Mouse (Mus musculus): ENCODE data around the gene Gm49361. TPM values are rescaled to one million over a fixed set of nuclear protein-coding genes. Genes with fewer than 3 reads are reported as not detected.
"Not testable (repeated sequence)": the region's sequence is repeated elsewhere in the genome, so short reads cannot be mapped to it uniquely, and the experiment has no call there.

Gene Gm49361
- polyA plus RNA-seq, 1 experiment from 2014 or later: not detected

DNA sequence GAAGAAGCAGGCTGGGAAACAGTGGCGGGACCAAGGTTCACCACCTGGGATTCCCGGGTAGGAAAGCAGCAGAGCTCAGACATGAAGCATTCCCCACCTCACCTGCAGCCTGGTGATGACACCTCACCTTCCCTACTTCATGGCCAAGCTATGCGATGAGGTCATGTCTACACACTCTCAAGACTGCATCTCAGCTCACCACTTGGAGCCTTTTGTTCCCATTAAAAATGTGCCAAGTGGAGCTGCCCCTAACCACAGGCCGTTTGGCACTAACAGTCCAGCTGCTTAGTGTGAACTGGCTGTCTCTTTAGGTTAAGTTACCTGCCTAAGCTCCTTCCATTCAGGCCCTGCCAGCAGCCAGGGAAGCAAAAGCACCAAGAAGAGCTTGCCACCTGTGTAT lies 40.8 kb downstream of the Gm49361 start:
- ATAC-seq (ENCODE audit: low FRiP score, low read depth): no peak
- Histone ChIP-seq H3K4me3 (no peak overlapping the region), H3K9ac (replicated peaks) (no peak overlapping the region), H3K4me2 (replicated peaks) (no peak overlapping the region), H3K9me3 (no peaks in the 10 kb centered on the region), H3K27me3 (no peaks in the 10 kb centered on the region), H3K27ac (replicated peaks) (no peak overlapping the region), H3K4me1 (peaks cover 32% of the 10 kb centered on the region), H3K36me3 (peaks cover 5% of the 10 kb centered on the region)
- 93% methylated on average over 4 of the region's 4 CpGs for WGBS

DNA sequence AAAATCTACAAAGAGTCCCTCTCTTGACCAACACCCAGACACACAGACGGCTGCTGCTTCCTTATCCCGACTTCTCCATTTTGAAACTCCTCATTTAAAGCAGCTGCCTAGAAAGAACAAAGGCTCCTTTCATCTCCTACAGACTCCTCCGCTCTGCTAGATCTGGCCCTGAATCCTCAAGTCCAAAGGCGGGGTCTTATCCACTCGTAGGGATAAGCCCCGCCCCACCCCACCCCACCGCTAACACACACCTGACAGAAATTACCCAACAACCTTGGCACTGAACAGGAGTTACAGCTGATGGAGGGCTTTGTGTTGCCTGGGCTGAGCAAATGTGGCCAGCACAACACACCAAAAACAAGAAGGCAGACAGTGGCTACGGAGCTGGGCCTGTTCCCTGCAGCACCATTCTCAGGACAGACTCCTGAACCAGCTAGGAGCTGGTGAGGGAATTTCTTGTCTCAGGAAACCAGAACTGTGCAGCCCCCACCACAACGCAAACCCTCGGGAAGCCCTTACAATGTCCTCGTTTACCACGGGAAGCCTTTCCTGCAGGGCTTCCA lies 43.9 kb downstream of the Gm49361 start:
- Histone ChIP-seq H3K27me3 (no peaks in the 10 kb centered on the region), H3K4me1 (peaks cover 10% of the 10 kb centered on the region; the same call in 1 of the 2 replicates), H3K36me3 (peaks cover 23% of the 10 kb centered on the region), H3K9ac (replicated peaks) (no peak overlapping the region), H3K9me3 (no peaks in the 10 kb centered on the region), H3K4me3 (no peak overlapping the region), H3K4me2 (replicated peaks) (no peak overlapping the region), H3K27ac (replicated peaks) (peak overlapping the region; percentile 75)
- WGBS: 58% methylated on average over 12 of the region's 12 CpGs
- ATAC-seq (ENCODE audit: low FRiP score, low read depth): peak; percentile 74

DNA sequence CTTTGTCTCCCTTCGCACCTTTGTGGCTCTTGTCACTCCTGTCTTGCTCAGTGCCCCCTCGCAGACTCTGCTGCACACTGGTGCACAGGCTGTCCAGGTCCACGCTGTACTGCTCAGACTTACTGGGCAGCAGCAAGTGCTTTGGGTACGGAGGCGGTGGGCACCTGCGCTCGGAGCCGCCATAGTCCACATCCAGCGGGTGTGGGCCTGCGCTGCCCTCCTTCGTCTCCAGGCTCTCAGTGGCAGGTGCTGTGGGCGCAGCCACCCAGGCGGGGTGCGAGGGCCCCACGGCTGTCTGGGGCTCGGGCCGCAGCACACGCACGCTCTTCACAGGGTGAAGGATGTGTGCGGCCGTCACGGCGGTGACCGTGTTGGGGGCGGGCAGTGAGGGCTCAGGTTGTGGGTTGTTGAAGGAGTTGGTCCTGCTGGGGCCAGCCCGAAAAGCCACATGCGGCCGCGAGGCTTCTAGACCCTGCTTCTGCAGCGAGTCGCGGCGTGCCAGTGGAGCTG lies 46.4 kb downstream of the Gm49361 start:
- Histone ChIP-seq H3K36me3 (peaks cover 46% of the 10 kb centered on the region), H3K27ac (replicated peaks) (no peak overlapping the region), H3K4me2 (replicated peaks) (no peak overlapping the region), H3K27me3 (no peaks in the 10 kb centered on the region), H3K9me3 (no peaks in the 10 kb centered on the region), H3K9ac (replicated peaks) (no peak overlapping the region), H3K4me3 (no peak overlapping the region), H3K4me1 (peaks cover 7% of the 10 kb centered on the region; the same call in 1 of the 2 replicates)
- WGBS: 96% methylated on average over 33 of the region's 33 CpGs
- ATAC-seq (ENCODE audit: low FRiP score, low read depth): no peak

DNA sequence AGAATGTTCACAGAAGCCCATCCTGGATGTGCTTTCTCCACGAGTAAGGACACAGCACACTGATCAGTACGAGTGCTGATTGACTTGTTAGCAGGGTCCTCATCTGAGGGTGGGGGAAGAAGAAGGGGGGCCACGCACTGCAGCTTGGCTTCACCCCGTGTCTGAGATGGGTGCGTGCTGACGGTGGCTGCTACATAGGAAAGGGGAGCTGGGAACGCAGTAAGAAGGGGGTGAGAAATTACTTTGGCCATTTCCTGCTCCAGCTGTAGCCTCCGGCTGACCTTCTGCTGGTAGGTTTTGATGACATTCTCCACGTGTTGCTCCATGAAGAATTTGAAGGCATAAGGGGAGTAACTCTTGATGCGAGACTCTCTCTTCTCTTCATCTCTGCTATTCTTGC lies 46.9 kb downstream of the Gm49361 start:
- Histone ChIP-seq H3K36me3 (peaks cover 51% of the 10 kb centered on the region), H3K4me1 (peaks cover 7% of the 10 kb centered on the region; the same call in 1 of the 2 replicates), H3K9me3 (no peaks in the 10 kb centered on the region), H3K4me3 (no peak overlapping the region), H3K9ac (replicated peaks) (no peak overlapping the region), H3K27ac (replicated peaks) (no peak overlapping the region), H3K4me2 (replicated peaks) (no peak overlapping the region), H3K27me3 (no peaks in the 10 kb centered on the region)
- ATAC-seq (ENCODE audit: low FRiP score, low read depth): no peak
- WGBS: 95% methylated on average over 10 of the region's 10 CpGs

DNA sequence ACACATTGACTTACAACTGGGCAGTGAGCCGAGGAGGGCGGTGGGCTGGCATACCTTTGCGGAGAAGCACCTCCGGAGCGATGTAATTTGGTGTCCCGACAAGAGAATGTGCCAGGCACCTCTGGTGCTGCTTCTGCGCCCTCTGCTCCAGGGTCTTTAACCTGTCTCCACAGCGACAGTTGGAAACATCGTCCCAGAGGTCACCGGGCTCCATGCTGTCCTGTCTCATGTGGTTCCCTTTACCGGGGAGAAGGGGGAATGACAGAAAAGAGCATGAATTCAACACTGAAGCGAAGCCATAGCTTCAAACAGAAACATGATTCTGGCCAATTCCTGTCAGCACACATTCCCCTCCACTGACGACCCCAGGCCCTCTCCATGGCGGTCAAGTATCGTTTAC lies 49.8 kb downstream of the Gm49361 start:
- Histone ChIP-seq H3K27me3 (no peaks in the 10 kb centered on the region), H3K36me3 (peaks cover 67% of the 10 kb centered on the region), H3K9me3 (no peaks in the 10 kb centered on the region), H3K4me2 (replicated peaks) (no peak overlapping the region), H3K4me1 (no peaks in the 10 kb centered on the region), H3K4me3 (no peak overlapping the region), H3K27ac (replicated peaks) (no peak overlapping the region), H3K9ac (replicated peaks) (no peak overlapping the region)
- no peak for ATAC-seq (ENCODE audit: low FRiP score, low read depth)
- 95% methylated on average over 15 of the region's 15 CpGs for WGBS

DNA sequence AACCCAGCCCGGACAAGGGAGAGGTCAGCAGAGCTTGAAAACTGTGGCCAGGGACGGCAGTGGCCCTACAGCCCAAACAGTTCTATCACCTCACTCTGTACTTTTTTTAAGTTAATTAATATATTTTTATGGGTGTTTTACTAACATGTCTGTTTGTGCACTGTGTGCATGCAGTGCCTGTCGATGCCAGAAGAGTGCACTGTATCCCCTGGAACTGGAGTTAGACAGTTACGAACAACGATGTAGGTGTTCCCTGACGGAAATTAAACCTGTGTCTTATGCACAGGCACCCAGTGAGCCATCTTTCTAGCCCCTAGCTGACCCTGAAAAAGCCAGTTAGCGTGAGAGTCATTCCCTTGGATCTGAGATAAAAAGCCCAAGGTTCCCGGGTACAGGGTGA lies 50.4 kb downstream of the Gm49361 start:
- ATAC-seq (ENCODE audit: low FRiP score, low read depth): no peak
- H3K4me2 ChIP-seq (replicated peaks): no peak overlapping the region
- H3K4me1 ChIP-seq: no peaks in the 10 kb centered on the region
- 86% methylated on average over 8 of the region's 8 CpGs for WGBS
- H3K36me3 ChIP-seq: peaks cover 69% of the 10 kb centered on the region
- no peaks in the 10 kb centered on the region for H3K9me3 ChIP-seq
- H3K27me3 ChIP-seq: no peaks in the 10 kb centered on the region
- H3K4me3 ChIP-seq: no peak overlapping the region
- H3K27ac ChIP-seq (replicated peaks): no peak overlapping the region
- H3K9ac ChIP-seq (replicated peaks): no peak overlapping the region

DNA sequence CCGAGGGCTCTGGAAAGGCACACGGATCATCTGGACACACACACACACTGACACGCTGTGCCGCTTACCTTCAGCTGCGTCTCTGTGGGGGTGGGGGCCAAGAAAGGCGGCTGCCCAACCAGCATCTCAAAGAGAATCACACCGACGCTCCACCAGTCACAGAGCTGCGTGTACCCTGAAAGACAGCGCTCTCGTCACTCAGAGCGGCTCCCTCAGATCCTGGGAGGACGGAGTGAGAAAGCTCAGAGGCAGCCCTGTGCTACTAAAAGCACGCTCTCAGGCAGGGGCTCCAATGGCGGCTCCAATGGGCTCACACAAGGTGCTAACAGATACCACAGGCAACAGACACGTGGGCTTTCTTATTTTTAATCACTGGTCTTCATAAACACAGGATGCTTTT lies 51.7 kb downstream of the Gm49361 start:
- no peak overlapping the region for H3K9ac ChIP-seq (replicated peaks)
- H3K4me3 ChIP-seq: no peak overlapping the region
- peaks cover 58% of the 10 kb centered on the region for H3K36me3 ChIP-seq
- no peak overlapping the region for H3K27ac ChIP-seq (replicated peaks)
- no peak for ATAC-seq (ENCODE audit: low FRiP score, low read depth)
- WGBS: 88% methylated on average over 16 of the region's 16 CpGs
- H3K9me3 ChIP-seq: no peaks in the 10 kb centered on the region
- no peaks in the 10 kb centered on the region for H3K27me3 ChIP-seq
- H3K4me1 ChIP-seq: no peaks in the 10 kb centered on the region
- no peak overlapping the region for H3K4me2 ChIP-seq (replicated peaks)

DNA sequence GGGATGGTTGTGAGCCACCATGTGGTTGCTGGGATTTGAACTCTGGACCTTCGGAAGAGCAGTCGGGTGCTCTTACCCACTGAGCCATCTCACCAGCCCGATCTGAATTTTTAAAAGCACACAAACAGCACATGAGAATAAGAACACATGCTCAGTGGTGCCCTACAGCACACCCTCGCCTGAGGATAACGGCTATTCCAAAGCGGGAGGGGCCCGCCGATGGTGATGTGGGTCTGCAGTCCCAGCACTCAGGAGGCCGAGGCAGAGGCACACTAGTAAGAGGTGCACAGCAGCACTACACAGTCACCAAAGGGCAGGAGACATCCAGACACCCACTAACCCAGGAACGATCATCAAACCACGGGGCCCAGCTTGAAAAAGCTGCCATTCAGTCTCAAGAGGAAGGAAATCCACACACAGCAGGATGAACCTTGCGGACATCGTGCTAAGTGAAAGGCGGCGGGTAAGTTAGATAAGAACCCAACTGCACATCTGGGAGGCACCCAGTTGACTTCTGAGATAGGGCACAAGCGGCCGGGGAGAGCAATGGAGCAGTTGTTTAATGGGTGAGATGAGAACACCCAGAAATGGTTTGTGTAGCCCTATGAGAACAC lies 53.3 kb downstream of the Gm49361 start:
- Histone ChIP-seq H3K27me3 (no peaks in the 10 kb centered on the region), H3K36me3 (peaks cover 57% of the 10 kb centered on the region), H3K9ac (replicated peaks) (no peak overlapping the region), H3K4me3 (no peak overlapping the region), H3K27ac (replicated peaks) (no peak overlapping the region), H3K4me1 (no peaks in the 10 kb centered on the region), H3K4me2 (replicated peaks) (no peak overlapping the region), H3K9me3 (no peaks in the 10 kb centered on the region)
- ATAC-seq (ENCODE audit: low FRiP score, low read depth): no peak
- WGBS: 93% methylated on average over 17 of the region's 17 CpGs

DNA sequence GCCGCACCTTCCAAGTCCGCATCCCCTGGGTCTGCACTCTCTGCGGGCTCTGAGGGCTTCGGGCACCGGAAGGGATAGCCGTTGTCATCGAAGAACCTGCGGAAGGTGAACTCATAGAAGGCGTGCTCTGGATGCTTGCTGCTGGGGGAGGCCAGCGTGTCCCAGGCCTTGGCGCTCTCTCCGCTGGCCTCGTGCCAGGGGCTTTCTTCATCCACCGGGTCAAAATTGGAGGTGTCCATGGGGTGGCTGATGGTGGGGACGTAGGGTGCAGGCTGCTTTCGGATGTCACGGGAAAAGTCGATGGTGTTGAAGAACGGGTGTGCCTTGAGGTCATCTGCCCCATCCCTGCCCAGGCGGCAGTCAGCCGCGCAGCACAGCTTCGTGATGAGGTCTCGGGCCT lies 54.6 kb downstream of the Gm49361 start:
- no peak overlapping the region for H3K4me2 ChIP-seq (replicated peaks)
- no peaks in the 10 kb centered on the region for H3K4me1 ChIP-seq
- H3K27me3 ChIP-seq: no peaks in the 10 kb centered on the region
- 97% methylated on average over 24 of the region's 24 CpGs for WGBS
- H3K36me3 ChIP-seq: peaks cover 46% of the 10 kb centered on the region
- no peak overlapping the region for H3K9ac ChIP-seq (replicated peaks)
- H3K4me3 ChIP-seq: no peak overlapping the region
- ATAC-seq (ENCODE audit: low FRiP score, low read depth): no peak
- no peaks in the 10 kb centered on the region for H3K9me3 ChIP-seq
- no peak overlapping the region for H3K27ac ChIP-seq (replicated peaks)

DNA sequence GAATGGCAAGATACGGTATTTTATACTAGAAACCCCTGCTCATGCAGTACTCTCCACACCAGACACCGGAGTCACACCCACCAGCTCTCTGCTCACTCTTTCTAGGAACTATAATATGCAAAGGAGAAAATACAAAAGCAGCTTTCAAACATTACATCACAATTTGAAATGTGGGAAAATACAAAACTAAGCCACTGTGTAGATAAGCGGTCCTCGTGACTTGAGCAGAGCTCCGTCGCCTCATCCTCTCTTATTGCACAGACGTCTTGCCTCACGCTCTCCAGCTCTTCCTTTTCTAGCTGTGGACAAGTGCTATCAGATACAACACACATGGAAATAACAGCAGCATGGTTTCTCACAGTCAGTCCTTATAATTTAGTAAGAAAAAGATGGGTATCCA lies 55.2 kb downstream of the Gm49361 start:
- Histone ChIP-seq H3K4me1 (no peaks in the 10 kb centered on the region), H3K4me2 (replicated peaks) (no peak overlapping the region), H3K4me3 (no peak overlapping the region), H3K9ac (replicated peaks) (no peak overlapping the region), H3K27ac (replicated peaks) (no peak overlapping the region), H3K36me3 (peaks cover 40% of the 10 kb centered on the region), H3K27me3 (no peaks in the 10 kb centered on the region), H3K9me3 (no peaks in the 10 kb centered on the region)
- ATAC-seq (ENCODE audit: low FRiP score, low read depth): no peak
- 93% methylated on average over 8 of the region's 8 CpGs for WGBS

DNA sequence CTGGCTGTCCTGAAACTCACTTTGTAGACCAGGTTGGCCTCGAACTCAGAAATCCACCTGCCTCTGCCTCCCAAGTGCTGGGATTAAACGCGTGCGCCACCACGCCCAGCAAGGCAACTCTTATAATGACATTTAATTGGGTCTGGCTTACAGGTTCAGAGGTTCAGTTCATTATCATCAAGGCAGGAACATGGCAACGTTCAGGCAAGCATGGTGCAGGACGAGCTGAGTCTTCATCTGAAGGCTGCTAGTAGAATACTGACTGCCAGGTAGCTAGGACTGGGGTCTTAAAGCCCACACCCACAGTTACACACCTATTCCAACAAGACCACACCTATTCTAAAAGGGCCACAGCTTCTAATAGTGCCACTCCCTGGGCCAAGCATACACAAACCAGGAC lies 57.8 kb downstream of the Gm49361 start:
- not testable (repeated sequence) for H3K4me2 ChIP-seq (replicated peaks); H3K27ac ChIP-seq (replicated peaks); H3K4me3 ChIP-seq; H3K9me3 ChIP-seq; H3K4me1 ChIP-seq; H3K9ac ChIP-seq (replicated peaks); H3K27me3 ChIP-seq; ATAC-seq (ENCODE audit: low FRiP score, low read depth)
- peaks cover 19% of the 10 kb centered on the region for H3K36me3 ChIP-seq
- WGBS: 97% methylated on average over 7 of the region's 7 CpGs

DNA sequence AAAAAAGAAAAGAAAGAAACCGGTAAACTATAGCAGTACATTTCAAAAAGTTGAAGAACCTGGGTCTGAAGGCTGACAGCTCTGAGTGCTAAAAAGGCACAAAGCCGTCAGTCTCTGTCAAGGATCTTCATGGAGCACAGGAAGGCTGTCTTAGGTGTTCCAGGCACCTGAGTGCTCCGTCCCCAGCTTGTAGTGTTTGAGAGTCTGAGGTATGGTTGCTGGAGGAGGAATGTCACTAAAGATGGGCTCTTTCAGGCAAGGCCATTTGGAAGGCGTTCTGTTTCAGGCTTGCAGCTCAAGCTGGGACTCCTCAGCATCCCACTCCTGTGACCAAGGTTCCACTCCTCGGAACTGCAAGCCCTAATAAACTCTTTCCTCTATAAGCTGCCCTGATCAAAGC lies 58.5 kb downstream of the Gm49361 start:
- peaks cover 14% of the 10 kb centered on the region for H3K36me3 ChIP-seq
- no peaks in the 10 kb centered on the region for H3K4me1 ChIP-seq
- H3K9me3 ChIP-seq: no peaks in the 10 kb centered on the region
- no peak overlapping the region for H3K9ac ChIP-seq (replicated peaks)
- no peaks in the 10 kb centered on the region for H3K27me3 ChIP-seq
- no peak overlapping the region for H3K4me3 ChIP-seq
- no peak overlapping the region for H3K4me2 ChIP-seq (replicated peaks)
- no peak overlapping the region for H3K27ac ChIP-seq (replicated peaks)
- 94% methylated on average over 5 of the region's 5 CpGs for WGBS
- ATAC-seq (ENCODE audit: low FRiP score, low read depth): no peak

DNA sequence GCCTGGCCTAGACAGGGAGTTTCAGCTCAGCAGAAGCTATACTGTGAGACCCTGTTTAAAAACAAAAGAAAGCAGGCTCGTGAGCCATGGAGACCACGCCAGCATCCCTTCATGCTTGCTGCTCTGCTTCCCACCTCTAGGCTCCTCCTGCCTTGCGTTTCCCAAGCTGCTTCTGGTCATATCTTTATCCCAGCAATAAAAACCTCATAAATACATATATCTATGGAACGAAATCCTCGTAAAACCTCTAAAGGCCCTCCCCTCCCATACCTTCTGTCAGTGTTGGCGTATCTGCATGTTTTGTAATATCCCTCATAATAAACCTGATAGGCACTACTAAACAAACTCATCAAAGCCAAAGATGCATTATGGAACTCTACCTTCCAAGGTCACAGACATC lies 59.3 kb downstream of the Gm49361 start:
- Histone ChIP-seq H3K4me1 (no peaks in the 10 kb centered on the region), H3K9me3 (no peaks in the 10 kb centered on the region), H3K9ac (replicated peaks) (no peak overlapping the region), H3K4me3 (no peak overlapping the region), H3K36me3 (peaks cover 14% of the 10 kb centered on the region), H3K27me3 (no peaks in the 10 kb centered on the region), H3K27ac (replicated peaks) (no peak overlapping the region), H3K4me2 (replicated peaks) (no peak overlapping the region)
- 91% methylated on average over 6 of the region's 6 CpGs for whole genome bisulfite sequencing
- ATAC-seq (ENCODE audit: low FRiP score, low read depth): no peak
